In the genomic region with DNA sequence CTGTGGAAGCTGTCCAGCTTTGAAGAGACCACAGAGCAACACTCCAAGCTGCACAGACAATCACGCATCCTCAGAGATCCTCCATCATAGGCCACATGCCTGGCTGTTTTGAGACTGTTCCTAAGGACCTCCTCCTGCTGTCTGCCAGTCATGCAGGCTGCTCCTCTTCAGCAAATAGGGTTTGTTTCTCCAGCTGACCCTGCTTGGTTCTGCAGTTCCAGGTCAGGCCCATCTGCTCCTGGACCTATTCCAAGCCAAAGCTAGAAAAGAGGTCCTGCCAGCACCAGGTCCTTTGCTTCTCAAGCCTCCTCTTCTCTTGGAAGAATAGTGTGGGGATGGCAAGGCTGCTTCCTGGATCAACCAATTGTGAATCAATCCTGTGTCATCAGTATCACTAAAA, we compare ENCODE assay signal across 25 mouse cellular contexts.
DNase-seq lines count a peak whose midpoint lies in the region; TF ChIP-seq lines count a peak whose summit lies in the region.
"Had no signal": no experiment of that assay in that cellular context is flagged by ENCODE, and none has a peak within 500 bp of the region (broad histone marks: within the 10 kb centered on the region; RNA-seq: fewer than 3 reads in every experiment).

No protein-coding gene starts in this region.

- peak overlapping the region; percentile 50 for H3K27ac ChIP-seq in layer of hippocampus, adult 2 months
- H3K27ac ChIP-seq: embryonic facial prominence, embryonic 10.5 days; embryonic facial prominence, embryonic 15.5 days; forebrain, embryonic 12.5 days; hindbrain, embryonic 10.5 days; intestine, embryonic 15.5 days; kidney, postnatal 0 days; left cerebral cortex, adult 2 months; liver, embryonic 12.5 days had no signal

- H3K4me3 ChIP-seq in layer of hippocampus, adult 2 months, result no peak overlapping the region
- H3K4me3 ChIP-seq: embryonic facial prominence, embryonic 10.5 days; embryonic facial prominence, embryonic 15.5 days; forebrain, embryonic 12.5 days; hindbrain, embryonic 10.5 days; intestine, embryonic 15.5 days; left cerebral cortex, adult 2 months; liver, embryonic 12.5 days had no signal

- no peak for DNase-seq in layer of hippocampus, adult 2 months (ENCODE audit: low spot score in 2 of 2)
- no peak for DNase-seq in layer of hippocampus, adult 18-20 months (ENCODE audit: low spot score in 2 of 2)
- DNase-seq in cerebellum, adult 18-20 months, result peak; percentile 71 to 79
- peak; percentile 82 to 83 for DNase-seq in cerebellum, postnatal 10 days
- no peak for DNase-seq in MN1 (ENCODE audit: low spot score)
- DNase-seq in layer of hippocampus, postnatal 25 days (ENCODE audit: extremely low spot score in 1 of 2, low spot score in 1 of 2), result no peak
- DNase-seq in thymus, postnatal 4 days, result no peak
- DNase-seq: adrenal gland, postnatal 10 days; forebrain, postnatal 0 days; heart, postnatal 14 days; kidney, adult 8-10 months; kidney, postnatal 4 days; layer of hippocampus, adult 9-11 months; liver, postnatal 0 days; lung, postnatal 36 days; thymus, adult 2 months; thymus, postnatal 36 days had no signal

- no peak for TF ChIP-seq CTCF in layer of hippocampus, adult 2 months (conservative IDR thresholded peaks at IDR 0.05)

Comparison
In these comparisons a context has a peak if more than half of its experiments do, and no peak if none do; other contexts are left out.
1. DNase-seq: peak in cerebellum, adult 18-20 months (2 of 2) and cerebellum, postnatal 10 days (2 of 2); none in layer of hippocampus, adult 2 months (0 of 2), layer of hippocampus, adult 18-20 months (0 of 2), MN1 (single experiment), layer of hippocampus, postnatal 25 days (0 of 2) and thymus, postnatal 4 days (single experiment).